Mouse (Mus musculus): ENCODE data around the gene Tff3.

DNA sequence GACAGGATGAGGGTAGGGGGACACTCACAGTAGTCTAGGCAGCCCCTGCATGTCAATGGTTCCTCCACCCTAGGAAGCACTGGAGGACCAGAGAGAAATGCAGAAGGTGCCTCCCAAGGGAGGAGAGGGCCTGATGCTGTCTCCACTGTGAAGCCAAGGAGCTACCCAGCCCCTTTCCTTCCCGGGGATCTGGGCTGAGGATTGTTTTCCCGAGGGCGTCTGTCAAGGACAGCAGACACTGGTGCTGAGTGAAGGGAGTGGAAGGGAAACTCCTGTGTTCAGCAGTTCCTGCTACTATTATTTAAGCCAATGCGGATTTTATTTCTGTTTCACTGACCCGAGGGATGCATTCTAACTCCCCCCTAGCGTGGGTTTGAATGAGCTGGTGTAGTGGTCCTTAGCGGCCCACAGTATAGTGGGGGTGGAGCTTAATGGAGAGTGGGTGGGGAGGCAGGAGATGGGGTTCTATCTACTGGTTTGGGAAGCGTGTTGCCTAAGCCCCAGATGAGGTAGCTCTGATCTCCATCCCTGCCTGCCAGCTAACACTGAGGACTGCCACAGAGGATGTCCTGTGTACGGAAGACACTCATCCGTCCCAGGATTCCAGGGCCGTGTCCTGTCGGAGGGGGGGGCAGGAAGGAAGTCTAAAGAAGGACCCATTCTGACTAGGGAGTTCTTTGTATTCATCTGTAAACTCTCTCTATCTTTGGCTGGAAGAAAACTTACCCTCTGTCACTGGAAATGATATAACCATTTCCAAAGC is 50.2 kb downstream of the Tff3 start:
- TF ChIP-seq CTCF (IDR thresholded peaks at IDR 0.05; ENCODE audit: borderline replicate concordance, insufficient read depth, low read depth, low read length) (no peak), POLR2A (IDR thresholded peaks at IDR 0.05; ENCODE audit: borderline replicate concordance, insufficient read depth, low read length) (no peak)

Measured in cerebellum, adult 2 months (tissue).